Mouse (Mus musculus) testis, adult 2 months (tissue): ENCODE measurements around the gene Arid1b. TPM values are rescaled to one million over a fixed set of nuclear protein-coding genes. Genes with fewer than 3 reads are reported as not detected.

Experiments used
- H3K27ac ChIP-seq: fragments of 200-500 bp; 2 replicates; pipeline ENCODE4 v1.5.1; 2012; ENCODE audit warnings: low read depth, low read length; ENCODE audit not compliant: control insufficient read depth, insufficient read depth
- H3K27me3 ChIP-seq: fragments of 200-500 bp; 2 replicates; pipeline ENCODE4 v1.6.1; 2012; ENCODE audit warnings: mild to moderate bottlenecking, low read length, moderate library complexity; ENCODE audit not compliant: control insufficient read depth, insufficient read depth
- H3K36me3 ChIP-seq: fragments of 200-500 bp; 2 replicates; pipeline ENCODE4 v1.6.1; 2012; ENCODE audit warnings: mild to moderate bottlenecking, low read length; ENCODE audit not compliant: control insufficient read depth, insufficient read depth
- H3K4me1 ChIP-seq: fragments of 200-500 bp; 2 replicates; pipeline ENCODE4 v1.6.1; 2012; ENCODE audit warnings: low read length; ENCODE audit not compliant: control insufficient read depth, insufficient read depth
- H3K4me3 ChIP-seq: fragments of 200-500 bp; 2 replicates; pipeline ENCODE4 v1.5.1; 2012; ENCODE audit warnings: low read depth, mild to moderate bottlenecking, low read length, moderate library complexity, mixed read lengths; ENCODE audit not compliant: control insufficient read depth
- CTCF ChIP-seq: fragments of 200-500 bp; IDR thresholded peaks from 2 replicates; pipeline ENCODE4 v1.5.1; 2012; ENCODE audit warnings: low read depth, mild to moderate bottlenecking, inconsistent platforms, low read length, moderate library complexity; ENCODE audit not compliant: control insufficient read depth, insufficient read depth, insufficient replicate concordance
- POLR2A ChIP-seq: fragments of 200-500 bp; IDR thresholded peaks from 2 replicates; pipeline ENCODE4 v1.6.1; 2012; ENCODE audit warnings: low read depth, mild to moderate bottlenecking, inconsistent platforms, low read length, moderate library complexity; ENCODE audit not compliant: control insufficient read depth
- polyA plus RNA-seq: library from polyadenylated mRNA; depleted of rRNA; stranded (reverse); fragments of >200 nt; gene quantifications from 2 replicates; pipeline ENCODE4 v1.2.3, GENCODE M21; 2012

The Arid1b gene
- polyA plus RNA-seq, 1 experiment, result 5.2 TPM

DNA sequence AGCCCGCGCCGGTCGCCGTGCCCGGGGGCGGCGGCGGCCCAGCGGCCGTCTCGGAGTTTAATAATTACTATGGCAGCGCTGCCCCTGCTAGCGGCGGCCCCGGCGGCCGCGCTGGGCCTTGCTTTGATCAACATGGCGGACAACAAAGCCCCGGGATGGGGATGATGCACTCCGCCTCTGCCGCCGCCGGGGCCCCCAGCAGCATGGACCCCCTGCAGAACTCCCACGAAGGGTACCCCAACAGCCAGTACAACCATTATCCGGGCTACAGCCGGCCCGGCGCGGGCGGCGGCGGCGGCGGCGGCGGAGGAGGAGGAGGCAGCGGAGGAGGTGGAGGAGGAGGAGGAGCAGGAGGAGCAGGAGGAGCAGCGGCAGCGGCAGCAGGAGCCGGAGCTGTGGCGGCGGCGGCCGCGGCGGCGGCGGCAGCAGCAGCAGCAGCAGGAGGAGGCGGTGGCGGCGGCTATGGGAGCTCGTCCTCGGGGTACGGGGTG, 1.5 kb downstream of the Arid1b start:
- H3K27ac ChIP-seq, result peak overlapping the region; percentile 89
- H3K4me1 ChIP-seq, result peaks cover 2% of the 10 kb centered on the region
- peak overlapping the region; percentile 75 for H3K4me3 ChIP-seq
- TF ChIP-seq POLR2A (no peak), CTCF (no peak)
- H3K27me3 ChIP-seq, result 0 out of 2 replicates have a peak, but pooled peaks cover 2% of the 10 kb centered on the region
- H3K36me3 ChIP-seq, result no peaks in the 10 kb centered on the region

DNA sequence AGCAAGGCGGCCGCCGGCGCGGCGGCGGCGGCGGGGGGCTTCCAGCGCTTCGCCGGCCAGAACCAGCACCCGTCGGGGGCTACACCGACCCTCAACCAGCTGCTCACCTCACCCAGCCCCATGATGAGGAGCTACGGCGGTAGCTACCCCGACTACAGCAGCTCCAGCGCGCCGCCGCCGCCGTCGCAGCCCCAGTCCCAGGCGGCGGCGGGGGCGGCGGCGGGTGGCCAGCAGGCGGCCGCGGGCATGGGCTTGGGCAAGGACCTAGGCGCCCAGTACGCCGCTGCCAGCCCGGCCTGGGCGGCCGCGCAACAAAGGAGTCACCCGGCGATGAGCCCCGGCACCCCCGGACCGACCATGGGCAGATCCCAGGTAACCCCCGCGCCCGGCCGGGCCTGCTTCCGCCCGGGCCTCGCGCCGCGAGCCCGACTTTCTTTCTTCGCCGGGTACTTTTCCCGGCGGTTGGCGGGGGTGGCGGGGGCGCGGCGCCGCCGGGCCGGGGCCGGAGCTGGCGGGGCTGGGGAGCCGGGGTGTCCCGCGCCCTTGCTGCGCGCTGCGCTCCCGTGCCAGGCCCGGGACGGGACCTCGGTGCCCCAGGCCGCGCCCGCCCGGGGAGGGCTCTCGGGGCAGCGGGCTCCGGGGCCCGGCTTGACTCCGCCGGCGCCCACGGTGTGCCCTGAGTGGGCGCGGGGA, 2.1 kb downstream of the Arid1b start:
- peak overlapping the region; percentile 75 for H3K4me3 ChIP-seq
- H3K36me3 ChIP-seq, result no peaks in the 10 kb centered on the region
- H3K4me1 ChIP-seq, result peaks cover 6% of the 10 kb centered on the region
- H3K27me3 ChIP-seq, result 0 out of 2 replicates have a peak, but pooled peaks cover 2% of the 10 kb centered on the region
- no peak for TF ChIP-seq POLR2A
- TF ChIP-seq CTCF, result no peak
- peak overlapping the region; percentile 89 for H3K27ac ChIP-seq

DNA sequence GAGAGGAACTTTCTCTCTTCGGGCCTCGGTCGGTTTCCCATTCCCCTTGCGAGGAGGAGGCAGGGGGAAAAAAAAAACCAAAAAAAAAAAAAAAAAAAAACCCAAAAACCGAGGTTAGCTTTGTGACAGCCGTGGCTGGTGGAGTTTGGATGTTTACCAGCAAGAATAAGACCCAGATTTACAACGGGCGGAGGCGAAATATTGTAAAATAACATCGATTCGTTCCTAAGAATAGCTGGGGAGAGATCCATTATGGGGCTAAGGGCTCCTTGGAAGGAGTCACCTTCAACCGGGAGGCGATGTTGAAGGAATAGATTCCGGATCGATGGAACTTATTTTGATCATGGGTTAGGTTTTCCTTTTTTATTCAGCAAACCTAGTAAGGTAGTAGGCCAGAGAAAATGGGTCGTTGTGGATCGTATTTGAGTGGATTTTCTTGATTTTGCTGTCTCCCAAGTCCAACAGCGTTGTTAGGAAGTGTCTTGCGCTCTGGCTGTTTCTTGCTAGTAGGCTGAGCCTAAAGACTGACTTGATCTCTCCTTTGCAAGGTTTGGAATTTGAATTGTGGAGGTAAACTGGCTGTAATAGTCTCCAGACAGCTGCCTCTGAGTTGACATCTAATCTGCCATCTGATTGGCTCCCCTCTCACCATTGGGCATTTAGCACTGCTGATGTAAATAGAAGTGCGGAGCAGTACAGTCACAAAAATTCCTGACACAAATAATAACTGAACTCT, 2.9 kb downstream of the Arid1b start:
- TF ChIP-seq POLR2A (no peak), CTCF (no peak)
- Histone ChIP-seq H3K27me3 (0 out of 2 replicates have a peak, but pooled peaks cover 2% of the 10 kb centered on the region), H3K4me3 (peak overlapping the region; percentile 75), H3K27ac (no peak overlapping the region; the same call in 1 of the 2 replicates), H3K36me3 (no peaks in the 10 kb centered on the region), H3K4me1 (peaks cover 6% of the 10 kb centered on the region)

DNA sequence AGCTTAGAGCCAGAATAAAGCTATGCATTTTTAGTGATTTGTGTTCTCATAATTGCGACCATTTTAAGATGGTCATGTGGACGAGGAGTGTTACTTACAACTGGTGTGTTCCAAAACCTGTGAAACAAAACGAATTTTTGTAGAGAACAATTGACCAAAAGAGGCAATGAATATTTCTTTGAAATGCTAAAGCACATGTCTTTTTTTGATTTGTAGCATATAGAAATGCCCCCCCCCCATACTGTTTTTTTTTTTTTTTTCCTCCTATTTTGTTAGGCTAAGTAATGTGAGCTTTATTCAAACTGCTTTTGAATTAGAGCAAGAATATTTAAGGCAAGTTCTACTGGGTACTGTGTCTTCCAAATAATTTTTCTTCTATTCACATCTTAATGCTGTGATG, 3.8 kb downstream of the Arid1b start:
- TF ChIP-seq CTCF (no peak), POLR2A (no peak)
- H3K4me1 ChIP-seq, result peaks cover 6% of the 10 kb centered on the region
- H3K36me3 ChIP-seq, result no peaks in the 10 kb centered on the region

DNA sequence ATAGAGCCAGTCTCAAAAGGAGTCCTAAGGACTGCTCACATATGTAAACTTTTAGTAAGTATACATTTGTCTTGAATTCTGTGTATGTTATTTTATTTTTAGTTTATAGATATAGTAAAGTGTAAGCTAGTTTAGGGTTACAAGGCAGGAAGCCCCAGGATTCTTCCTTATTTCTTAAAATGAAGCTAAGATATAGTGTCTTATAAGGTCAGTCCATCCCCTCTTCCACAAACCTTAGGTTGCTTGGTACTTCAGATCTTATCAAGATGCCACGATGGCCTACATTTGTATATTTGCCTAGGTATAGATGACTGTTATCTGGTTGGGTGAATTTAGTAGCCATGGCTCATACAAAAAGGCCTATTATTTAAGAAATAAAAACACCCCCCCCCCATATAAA, 5.1 kb downstream of the Arid1b start:
- Histone ChIP-seq H3K27ac (no peak overlapping the region), H3K27me3 (0 out of 2 replicates have a peak, but pooled peaks cover 2% of the 10 kb centered on the region), H3K36me3 (no peaks in the 10 kb centered on the region), H3K4me1 (peaks cover 10% of the 10 kb centered on the region), H3K4me3 (no peak overlapping the region)
- TF ChIP-seq POLR2A (no peak), CTCF (no peak)

More for the DNA sequence above, 3.8 kb downstream of the Arid1b start:
- H3K27me3 ChIP-seq, result 0 out of 2 replicates have a peak, but pooled peaks cover 2% of the 10 kb centered on the region
- no peak overlapping the region for H3K4me3 ChIP-seq
- H3K27ac ChIP-seq, result no peak overlapping the region

DNA sequence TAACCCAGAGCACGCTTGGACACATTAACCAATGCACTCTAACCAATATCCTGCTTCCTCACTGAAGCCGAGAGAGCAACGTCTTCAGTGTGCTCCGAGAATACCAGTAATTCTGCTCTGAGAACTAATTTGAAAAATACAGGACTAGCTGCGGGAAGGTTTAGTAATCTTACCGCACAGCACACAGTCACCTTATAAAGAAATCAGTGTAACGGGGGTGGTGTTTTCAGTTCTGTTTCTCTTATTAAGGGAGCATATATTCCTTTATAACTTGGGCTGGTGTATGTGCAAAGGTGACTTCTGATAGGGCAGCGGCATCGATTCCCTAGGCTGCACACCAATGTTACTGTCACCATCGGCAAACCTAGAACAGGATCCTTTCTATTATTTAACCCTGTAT, 5.9 kb downstream of the Arid1b start:
- H3K4me3 ChIP-seq, result no peak overlapping the region
- no peak overlapping the region for H3K27ac ChIP-seq
- H3K27me3 ChIP-seq, result 0 out of 2 replicates have a peak, but pooled peaks cover 2% of the 10 kb centered on the region
- TF ChIP-seq POLR2A (no peak), CTCF (no peak)
- H3K4me1 ChIP-seq, result peaks cover 10% of the 10 kb centered on the region
- no peaks in the 10 kb centered on the region for H3K36me3 ChIP-seq

DNA sequence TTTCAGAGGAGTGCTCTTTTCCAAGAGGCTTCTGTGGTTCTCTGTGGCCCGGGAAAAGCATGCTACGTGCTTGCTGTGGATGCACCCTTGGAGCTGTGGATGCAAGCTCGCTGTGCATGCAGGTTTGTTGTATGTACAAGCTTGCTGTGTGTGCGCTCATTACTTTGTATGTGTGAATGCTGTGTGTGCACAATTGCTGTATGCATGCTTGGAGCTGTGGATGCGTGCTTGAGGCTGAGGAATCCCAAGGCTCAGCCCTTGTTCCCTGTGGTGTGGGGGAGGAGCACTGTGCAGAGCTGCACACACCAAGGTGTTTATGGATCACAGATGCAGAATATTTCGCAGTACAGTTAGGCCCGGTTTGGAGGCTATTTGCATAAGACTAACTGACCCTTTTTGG, 6.7 kb downstream of the Arid1b start:
- no peak overlapping the region for H3K4me3 ChIP-seq
- TF ChIP-seq POLR2A (no peak), CTCF (no peak)
- no peak overlapping the region; the same call in 1 of the 2 replicates for H3K27ac ChIP-seq
- H3K4me1 ChIP-seq, result peaks cover 7% of the 10 kb centered on the region
- no peaks in the 10 kb centered on the region for H3K36me3 ChIP-seq
- H3K27me3 ChIP-seq, result 0 out of 2 replicates have a peak, but pooled peaks cover 2% of the 10 kb centered on the region
